Mouse (Mus musculus) myocyte (in vitro differentiated cells): ENCODE measurements at regions not wholly inside any gene's neighbourhood (a gene's known extent, or its start where the extent isn't known, plus 50 kb on each side); places are given as distances from the start of the nearest gene placed in this dataset.

Experiments used
- CEBPB ChIP-seq: IDR thresholded peaks from 2 replicates; pipeline ENCODE4 v1.6.1; 2011; ENCODE audit warnings: mild to moderate bottlenecking, moderate library complexity; ENCODE audit not compliant: poor library complexity, insufficient read depth, severe bottlenecking
- E2F4 ChIP-seq: IDR thresholded peaks from one replicate; pipeline ENCODE4 v1.6.1; 2011; ENCODE audit warnings: mild to moderate bottlenecking, control low read depth, moderate library complexity; ENCODE audit not compliant: insufficient read depth
- MAX ChIP-seq: IDR thresholded peaks from one replicate; pipeline ENCODE4 v1.6.1; 2011; ENCODE audit warnings: low read depth, mild to moderate bottlenecking, control low read depth
- MYOD1 ChIP-seq, 3 experiments: IDR thresholded peaks; one replicate each; pipeline ENCODE4 v1.6.1; 2011; ENCODE audit warnings: control low read depth in 2 of 3, low read depth in 2 of 3, mild to moderate bottlenecking in 2 of 3, moderate library complexity in 1 of 3; ENCODE audit not compliant: insufficient read length in 2 of 3, control insufficient read depth in 1 of 3
- POLR2A ChIP-seq: IDR thresholded peaks from one replicate; pipeline ENCODE4 v1.6.1; 2011; ENCODE audit warnings: low read depth, mild to moderate bottlenecking, control low read depth, moderate library complexity; ENCODE audit not compliant: insufficient read length
- POLR2AphosphoS2 ChIP-seq: IDR thresholded peaks from one replicate; pipeline ENCODE4 v1.6.1; 2011; ENCODE audit warnings: low read depth, control low read depth; ENCODE audit not compliant: insufficient read length
- TCF12 ChIP-seq: IDR thresholded peaks from one replicate; pipeline ENCODE4 v1.6.1; 2011; ENCODE audit warnings: mild to moderate bottlenecking, control low read depth; ENCODE audit not compliant: poor library complexity, insufficient read depth, severe bottlenecking
- TCF3 ChIP-seq: IDR thresholded peaks from one replicate; pipeline ENCODE4 v1.6.1; 2011; ENCODE audit warnings: low read depth, control low read depth; ENCODE audit not compliant: insufficient read length
- USF1 ChIP-seq: IDR thresholded peaks from one replicate; pipeline ENCODE4 v1.6.1; 2011; ENCODE audit warnings: low read depth, mild to moderate bottlenecking, control low read depth, moderate library complexity

GRCm38 (mm10) chr13:44056716-44057115 lies 272.1 kb downstream of the Cd83 start:
- TF ChIP-seq CEBPB (no peak), TCF12 (no peak), MAX (no peak), TCF3 (no peak), POLR2A (no peak), MYOD1 (IDR thresholded peaks at IDR 0.05; ENCODE audit: control insufficient read depth in 1 of 3, insufficient read length in 2 of 3, low read depth in 2 of 3) (no peak), USF1 (no peak), POLR2AphosphoS2 (no peak), E2F4 (no peak)
